Mouse (Mus musculus): ENCODE measurements around the gene Tnks2. TPM values are rescaled to one million over a fixed set of nuclear protein-coding genes. Genes with fewer than 3 reads are reported as not detected.

The Tnks2 gene
- polyA plus RNA-seq, 1 experiment, result 46.0 TPM

DNA sequence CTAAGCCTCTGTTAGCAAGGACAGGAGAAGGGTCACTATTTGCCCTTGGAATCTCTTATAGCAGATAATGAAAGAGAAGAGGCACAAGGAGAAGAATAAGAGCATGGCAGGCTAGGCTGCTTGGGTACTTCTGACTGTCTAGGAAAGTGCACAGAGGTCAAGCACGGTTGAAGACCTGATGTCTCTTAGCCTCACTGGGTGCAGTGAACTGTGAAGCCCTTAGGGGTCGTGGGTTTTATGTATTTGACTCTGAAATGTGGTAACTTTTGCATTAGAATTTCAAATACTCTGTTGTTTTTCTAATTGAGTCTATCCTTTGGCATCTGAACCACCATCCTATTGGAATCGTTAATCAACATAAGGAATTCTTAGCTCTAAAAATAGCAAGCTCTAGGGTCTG, 53.7 kb downstream of the Tnks2 start:
- Histone ChIP-seq H3K27me3 (ENCODE audit: control insufficient read depth, insufficient read depth, low read length) (no peaks in the 10 kb centered on the region), H3K4me3 (ENCODE audit: control insufficient read depth, insufficient read depth, low read length) (no peak overlapping the region), H3K36me3 (ENCODE audit: control insufficient read depth, insufficient read depth, low read length) (peaks cover 98% of the 10 kb centered on the region), H3K27ac (ENCODE audit: control insufficient read depth, insufficient read depth, low read length) (no peak overlapping the region), H3K4me1 (replicated peaks; ENCODE audit: control insufficient read depth, insufficient read depth, low read length) (no peaks in the 10 kb centered on the region)
- no peak for DNase-seq
- 94% methylated on average over 3 of the region's 3 CpGs for WGBS
- TF ChIP-seq POLR2A (IDR thresholded peaks at IDR 0.05; ENCODE audit: control insufficient read depth, extremely low read depth, insufficient read depth, low read length, poor library complexity), result no peak
- no peak for TF ChIP-seq CTCF (IDR thresholded peaks at IDR 0.05; ENCODE audit: borderline replicate concordance, control insufficient read depth, extremely low read depth, insufficient read depth, low read length, poor library complexity)

GRCm38 (mm10) chr19:36891746-36892145, 57.7 kb downstream of the Tnks2 start:
- Histone ChIP-seq H3K4me1 (replicated peaks; ENCODE audit: control insufficient read depth, insufficient read depth, low read length) (no peaks in the 10 kb centered on the region), H3K27ac (ENCODE audit: control insufficient read depth, insufficient read depth, low read length) (no peak overlapping the region), H3K36me3 (ENCODE audit: control insufficient read depth, insufficient read depth, low read length) (peaks cover 70% of the 10 kb centered on the region), H3K4me3 (ENCODE audit: control insufficient read depth, insufficient read depth, low read length) (no peak overlapping the region), H3K27me3 (ENCODE audit: control insufficient read depth, insufficient read depth, low read length) (no peaks in the 10 kb centered on the region)
- TF ChIP-seq CTCF (IDR thresholded peaks at IDR 0.05; ENCODE audit: borderline replicate concordance, control insufficient read depth, extremely low read depth, insufficient read depth, low read length, poor library complexity) (no peak), POLR2A (IDR thresholded peaks at IDR 0.05; ENCODE audit: control insufficient read depth, extremely low read depth, insufficient read depth, low read length, poor library complexity) (no peak)
- DNase-seq, result no peak
- 97% methylated on average over 3 of the region's 3 CpGs for WGBS

DNA sequence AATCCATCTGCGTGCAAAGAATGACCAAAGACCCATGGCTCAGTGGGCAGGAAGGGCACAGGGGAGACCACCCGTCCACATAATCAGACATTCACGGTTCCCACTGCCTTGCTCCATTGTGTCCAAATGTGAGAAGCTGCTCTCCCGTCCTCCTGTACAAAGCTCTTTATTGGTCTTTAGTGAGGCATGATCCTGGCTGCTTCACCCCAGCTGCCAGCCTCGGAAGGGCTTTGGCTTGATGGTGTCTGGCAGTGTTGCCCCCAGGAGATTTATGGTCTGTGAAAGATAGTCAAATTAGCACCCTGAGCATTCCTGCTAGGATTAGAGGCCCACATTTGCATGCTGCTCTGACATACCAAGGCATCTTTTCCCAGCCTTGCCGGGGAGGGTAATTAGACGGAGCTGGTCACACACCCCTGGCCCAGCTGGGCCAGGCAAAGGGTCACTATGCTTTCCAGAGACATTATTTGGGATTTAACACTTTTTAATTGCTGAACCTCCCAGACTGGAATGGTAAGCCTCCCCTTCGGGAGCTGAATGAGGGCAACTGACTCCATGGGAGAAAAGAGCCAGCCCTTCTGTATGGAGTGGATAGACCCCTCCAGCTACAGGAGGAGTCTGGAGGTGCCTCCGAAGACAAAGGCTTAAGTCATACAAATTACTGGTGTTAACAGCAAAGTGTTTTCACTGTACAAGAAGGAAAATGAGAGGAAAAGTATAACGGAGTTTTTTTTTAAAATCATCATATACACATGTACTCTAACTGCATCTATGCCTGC, 62.9 kb downstream of the Tnks2 start:
- Histone ChIP-seq H3K4me1 (replicated peaks; ENCODE audit: control insufficient read depth, insufficient read depth, low read length) (no peaks in the 10 kb centered on the region), H3K4me3 (ENCODE audit: control insufficient read depth, insufficient read depth, low read length) (no peak overlapping the region), H3K27ac (ENCODE audit: control insufficient read depth, insufficient read depth, low read length) (no peak overlapping the region), H3K27me3 (ENCODE audit: control insufficient read depth, insufficient read depth, low read length) (no peaks in the 10 kb centered on the region), H3K36me3 (ENCODE audit: control insufficient read depth, insufficient read depth, low read length) (peaks cover 18% of the 10 kb centered on the region)
- 83% methylated on average over 10 of the region's 10 CpGs for WGBS
- no peak for DNase-seq
- TF ChIP-seq POLR2A (IDR thresholded peaks at IDR 0.05; ENCODE audit: control insufficient read depth, extremely low read depth, insufficient read depth, low read length, poor library complexity) (no peak), CTCF (IDR thresholded peaks at IDR 0.05; ENCODE audit: borderline replicate concordance, control insufficient read depth, extremely low read depth, insufficient read depth, low read length, poor library complexity) (no peak)

- TF ChIP-seq POLR2A (IDR thresholded peaks at IDR 0.05; ENCODE audit: control insufficient read depth, extremely low read depth, insufficient read depth, low read length, poor library complexity) (no peak), CTCF (IDR thresholded peaks at IDR 0.05; ENCODE audit: borderline replicate concordance, control insufficient read depth, extremely low read depth, insufficient read depth, low read length, poor library complexity) (peak; percentile 18; the same call in 1 of the 2 replicates)
- DNase-seq, result peak; percentile 23
- 80% methylated on average over 9 of the region's 9 CpGs for WGBS
These were observed 63.7 kb downstream of the Tnks2 start for GRCm38 (mm10) chr19:36897778-36898177.

DNA sequence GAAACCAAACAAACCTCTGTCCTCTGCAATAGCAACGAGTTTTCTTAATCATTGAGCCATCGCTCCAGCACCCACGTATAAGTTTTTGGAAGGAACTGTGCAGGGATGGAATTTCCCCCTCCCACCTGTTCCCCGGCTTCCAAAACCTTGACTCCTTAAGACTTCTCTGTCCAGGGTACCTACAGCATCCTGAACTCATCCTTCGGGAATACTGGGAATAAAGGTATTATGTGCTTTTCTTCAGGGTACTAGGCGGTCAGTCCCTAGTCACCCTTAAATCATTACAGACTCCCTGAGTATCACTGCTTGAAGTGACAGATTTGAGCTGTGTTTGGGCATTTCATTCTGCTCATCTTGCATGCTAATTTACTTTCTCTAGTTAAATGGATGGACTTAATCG, 69.3 kb downstream of the Tnks2 start:
- Histone ChIP-seq H3K27me3 (ENCODE audit: control insufficient read depth, insufficient read depth, low read length) (peaks cover 4% of the 10 kb centered on the region; the same call in 1 of the 2 replicates), H3K4me3 (ENCODE audit: control insufficient read depth, insufficient read depth, low read length) (no peak overlapping the region), H3K36me3 (ENCODE audit: control insufficient read depth, insufficient read depth, low read length) (no peaks in the 10 kb centered on the region), H3K4me1 (replicated peaks; ENCODE audit: control insufficient read depth, insufficient read depth, low read length) (peaks cover 7% of the 10 kb centered on the region), H3K27ac (ENCODE audit: control insufficient read depth, insufficient read depth, low read length) (no peak overlapping the region)
- TF ChIP-seq POLR2A (IDR thresholded peaks at IDR 0.05; ENCODE audit: control insufficient read depth, extremely low read depth, insufficient read depth, low read length, poor library complexity) (no peak), CTCF (IDR thresholded peaks at IDR 0.05; ENCODE audit: borderline replicate concordance, control insufficient read depth, extremely low read depth, insufficient read depth, low read length, poor library complexity) (no peak)
- no peak for DNase-seq
- WGBS, result 69% methylated on average over 7 of the region's 7 CpGs

More at GRCm38 (mm10) chr19:36897778-36898177, 63.7 kb downstream of the Tnks2 start:
- H3K27ac ChIP-seq (ENCODE audit: control insufficient read depth, insufficient read depth, low read length), result no peak overlapping the region
- no peak overlapping the region for H3K4me3 ChIP-seq (ENCODE audit: control insufficient read depth, insufficient read depth, low read length)
- no peaks in the 10 kb centered on the region for H3K4me1 ChIP-seq (replicated peaks; ENCODE audit: control insufficient read depth, insufficient read depth, low read length)
- H3K36me3 ChIP-seq (ENCODE audit: control insufficient read depth, insufficient read depth, low read length), result peaks cover 11% of the 10 kb centered on the region
- no peaks in the 10 kb centered on the region for H3K27me3 ChIP-seq (ENCODE audit: control insufficient read depth, insufficient read depth, low read length)

DNA sequence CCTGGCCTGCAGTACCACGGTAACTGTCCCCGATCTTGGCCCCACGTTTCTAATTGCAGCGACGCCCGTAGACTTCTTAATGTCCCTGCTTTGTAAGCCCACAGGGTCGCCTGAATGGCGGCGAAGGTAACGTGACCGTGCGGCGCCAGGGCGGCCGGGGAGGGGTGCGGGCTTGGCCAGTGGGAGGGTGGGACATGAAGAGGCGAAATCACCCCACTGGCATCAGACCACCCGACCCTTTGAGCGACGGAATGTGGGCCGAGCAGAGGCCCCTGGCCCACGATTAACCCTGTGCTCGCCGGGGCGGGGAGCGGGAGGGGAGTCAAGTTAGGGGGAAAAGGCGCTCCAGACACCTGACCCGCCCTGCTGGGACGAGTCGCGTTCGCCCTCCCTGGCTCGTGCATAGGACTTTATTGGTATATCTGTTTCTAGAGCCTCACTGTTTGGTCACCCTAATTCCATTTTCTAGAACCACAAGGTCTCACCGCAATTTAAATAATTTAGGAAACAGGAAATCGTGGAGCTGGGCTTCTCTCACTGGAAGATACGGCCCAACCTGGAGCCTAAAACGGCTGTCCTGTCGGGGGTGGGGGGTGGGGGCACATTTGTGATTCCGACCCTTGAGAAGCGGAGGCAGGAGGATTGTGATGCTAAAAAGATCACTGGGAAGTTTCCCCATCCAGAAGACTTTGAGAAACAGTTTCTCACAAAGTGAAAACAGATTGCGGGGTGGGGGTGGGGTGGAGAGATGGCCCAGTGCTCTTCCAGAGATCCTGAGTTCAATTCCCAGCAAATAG, 70.4 kb downstream of the Tnks2 start:
- H3K27me3 ChIP-seq (ENCODE audit: control insufficient read depth, insufficient read depth, low read length), result peaks cover 4% of the 10 kb centered on the region; the same call in 1 of the 2 replicates
- 6% methylated on average over 41 of the region's 41 CpGs for WGBS
- no peaks in the 10 kb centered on the region for H3K36me3 ChIP-seq (ENCODE audit: control insufficient read depth, insufficient read depth, low read length)
- TF ChIP-seq POLR2A (IDR thresholded peaks at IDR 0.05; ENCODE audit: control insufficient read depth, extremely low read depth, insufficient read depth, low read length, poor library complexity), result no peak
- TF ChIP-seq CTCF (IDR thresholded peaks at IDR 0.05; ENCODE audit: borderline replicate concordance, control insufficient read depth, extremely low read depth, insufficient read depth, low read length, poor library complexity), result no peak
- H3K4me3 ChIP-seq (ENCODE audit: control insufficient read depth, insufficient read depth, low read length), result peak overlapping the region; percentile 41
- DNase-seq, result no peak
- peaks cover 7% of the 10 kb centered on the region for H3K4me1 ChIP-seq (replicated peaks; ENCODE audit: control insufficient read depth, insufficient read depth, low read length)
- H3K27ac ChIP-seq (ENCODE audit: control insufficient read depth, insufficient read depth, low read length), result no peak overlapping the region

All from thymus, adult 2 months (tissue).